Mouse (Mus musculus): ENCODE measurements at regions not wholly inside any gene's neighbourhood (a gene's known extent, or its start where the extent isn't known, plus 50 kb on each side); places are given as distances from the start of the nearest gene placed in this dataset.
"Not testable (repeated sequence)": the region's sequence is repeated elsewhere in the genome, so short reads cannot be mapped to it uniquely, and the experiment has no call there.

DNA sequence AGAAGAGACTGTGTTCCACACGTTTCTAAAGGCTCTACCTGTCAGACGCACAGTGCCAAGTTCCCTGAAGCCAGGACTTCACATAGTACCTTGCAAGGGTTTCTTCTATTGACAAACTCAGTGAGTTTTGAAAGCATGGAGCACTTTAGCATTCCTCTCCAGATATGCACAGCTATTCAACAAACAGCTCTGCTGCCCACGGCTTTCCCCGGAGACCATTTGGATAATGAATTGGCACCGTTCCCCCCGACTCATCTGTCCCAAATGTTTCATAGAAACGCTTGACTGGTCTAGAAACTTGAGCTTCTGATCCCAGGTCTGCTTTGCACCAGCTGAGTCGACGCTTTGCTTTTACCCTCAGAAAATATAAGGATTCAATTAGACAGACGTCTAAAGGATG lies 162.2 kb upstream of the St6galnac5 start:
- no peak for ATAC-seq (replicated peaks; ENCODE audit: poor library complexity)

DNA sequence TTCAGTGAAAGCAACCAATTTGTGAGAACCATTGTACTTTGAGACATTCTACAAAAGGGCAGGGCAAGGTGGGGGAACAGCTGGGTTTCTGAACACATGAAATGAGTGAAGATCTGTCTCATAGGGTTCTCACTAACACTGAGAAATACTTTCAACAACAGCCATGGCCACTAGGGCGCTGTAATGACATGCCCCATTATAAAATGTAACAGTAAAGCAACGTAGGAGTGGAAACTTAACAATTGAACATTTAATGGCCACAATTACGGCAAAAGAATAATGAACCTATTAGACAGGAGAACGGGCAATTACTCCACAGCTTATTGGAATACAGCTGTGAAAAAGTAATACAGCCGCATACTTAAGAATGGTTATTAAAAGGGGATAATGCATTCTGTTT lies 158.9 kb upstream of the St6galnac5 start:
- no peak for ATAC-seq (replicated peaks; ENCODE audit: poor library complexity)

DNA sequence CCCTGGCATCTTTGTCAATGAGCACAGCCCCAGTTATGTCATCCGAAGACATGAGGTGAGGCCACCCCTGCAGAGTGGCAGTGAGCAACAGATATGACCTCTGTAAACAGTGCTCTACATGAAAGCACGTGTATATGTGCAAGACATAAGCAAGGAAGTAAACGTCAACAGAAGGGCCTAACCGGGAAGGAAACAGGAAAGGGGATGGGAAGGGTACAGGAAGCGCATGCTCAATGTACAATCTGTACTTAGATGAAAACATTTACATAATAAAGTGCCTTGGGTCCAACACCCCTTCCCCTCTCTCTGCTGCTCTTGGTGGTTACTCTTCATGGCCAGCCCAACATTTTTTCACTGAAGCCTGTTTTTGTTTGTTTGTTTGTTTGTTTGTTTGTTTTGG lies 143.3 kb upstream of the St6galnac5 start:
- ATAC-seq (replicated peaks; ENCODE audit: poor library complexity), result no peak

DNA sequence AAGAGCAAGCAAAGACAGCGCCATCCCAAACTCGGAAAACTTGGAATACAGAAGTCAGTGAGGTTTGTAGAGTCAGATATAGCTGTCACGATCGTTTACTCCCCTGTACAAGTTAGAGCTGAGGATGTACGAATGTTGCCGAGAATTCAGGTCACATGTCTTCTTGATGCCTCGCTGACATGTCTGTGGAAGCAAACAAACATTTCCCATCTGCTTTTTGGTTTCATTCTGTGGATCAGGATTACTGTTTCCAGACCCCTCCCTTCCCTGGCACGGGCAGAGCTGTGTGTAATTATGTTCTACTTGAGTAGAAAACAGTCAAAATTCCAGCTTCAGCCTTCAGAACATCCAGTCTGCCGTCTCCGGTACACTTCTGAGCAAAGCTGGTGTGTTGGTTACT lies 139.9 kb upstream of the St6galnac5 start:
- ATAC-seq (replicated peaks; ENCODE audit: poor library complexity), result no peak

DNA sequence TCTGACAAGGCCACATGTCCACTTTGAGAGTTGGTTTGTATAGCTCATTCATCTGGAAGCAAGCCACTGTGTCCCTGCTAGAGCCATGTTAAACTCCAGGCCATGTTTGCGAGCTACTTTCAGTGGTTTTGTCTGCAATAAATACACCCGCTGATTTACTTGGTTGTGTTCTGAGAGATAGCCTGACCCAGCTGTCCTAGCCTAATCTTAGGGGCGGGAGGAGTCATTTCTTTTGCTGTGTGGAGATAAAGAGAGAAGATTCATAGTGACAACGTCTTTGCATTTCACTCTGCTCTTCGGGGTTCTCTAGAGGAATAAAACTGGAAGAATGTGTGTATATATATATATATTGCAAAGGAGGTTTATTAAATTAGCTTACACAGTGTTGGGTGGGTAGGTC lies 137.1 kb upstream of the St6galnac5 start:
- ATAC-seq (replicated peaks; ENCODE audit: poor library complexity), result peak; percentile 66

DNA sequence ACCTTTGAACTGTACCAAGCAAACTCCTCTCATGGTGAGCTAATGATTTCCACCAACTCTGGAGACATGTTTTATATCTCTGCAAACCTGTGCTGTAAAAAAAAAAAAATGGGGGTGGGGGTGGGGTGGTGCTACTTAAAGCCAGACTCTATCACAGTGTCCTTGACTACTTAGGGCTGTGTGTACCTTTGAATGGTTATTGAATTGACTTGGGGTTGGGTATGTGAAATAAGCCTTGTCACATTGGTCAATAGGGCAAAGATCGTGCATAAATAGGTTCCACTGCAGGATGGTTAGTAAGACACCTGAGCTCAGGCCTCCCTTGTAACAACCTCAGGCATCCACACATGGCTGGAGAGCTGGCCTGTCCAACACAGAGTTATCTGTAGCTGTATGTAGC lies 136.6 kb upstream of the St6galnac5 start:
- ATAC-seq (replicated peaks; ENCODE audit: poor library complexity), result no peak

DNA sequence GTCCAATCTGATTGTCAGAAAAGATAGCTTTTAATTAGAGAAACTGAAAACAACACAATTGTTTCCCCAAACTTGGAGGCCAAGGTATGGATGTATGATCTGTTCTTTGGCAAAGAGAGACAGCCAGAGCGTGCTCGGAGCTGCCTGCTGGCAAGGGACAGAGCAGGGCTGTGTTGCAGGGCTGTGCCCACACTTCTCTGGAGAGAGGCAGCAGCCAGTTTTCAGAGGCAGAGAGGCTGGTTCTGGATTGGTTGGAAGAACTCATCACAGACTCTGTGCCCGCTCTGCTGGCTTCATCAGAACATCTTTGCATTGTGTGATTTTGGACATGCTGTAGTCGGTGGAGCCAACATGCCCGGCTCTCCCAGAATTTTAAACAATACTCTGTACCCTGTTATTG lies 123.5 kb upstream of the St6galnac5 start:
- ATAC-seq (replicated peaks; ENCODE audit: poor library complexity), result no peak

DNA sequence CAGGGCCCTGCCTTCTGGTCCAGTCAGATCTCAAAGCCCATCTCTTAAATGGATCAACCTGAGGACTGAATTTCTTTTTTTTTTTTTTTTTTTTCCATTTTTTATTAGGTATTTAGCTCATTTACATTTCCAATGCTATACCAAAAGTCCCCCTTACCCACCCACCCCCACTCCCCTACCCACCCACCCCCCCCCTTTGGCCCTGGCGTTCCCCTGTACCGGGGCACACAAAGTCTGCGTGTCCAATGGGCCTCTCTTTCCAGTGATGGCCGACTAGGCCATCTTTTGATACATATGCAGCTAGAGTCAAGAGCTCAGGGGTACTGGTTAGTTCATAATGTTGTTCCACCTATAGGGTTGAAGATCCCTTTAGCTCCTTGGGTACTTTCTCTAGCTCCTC lies 108.5 kb upstream of the St6galnac5 start:
- not testable (repeated sequence) for ATAC-seq (replicated peaks; ENCODE audit: poor library complexity)

DNA sequence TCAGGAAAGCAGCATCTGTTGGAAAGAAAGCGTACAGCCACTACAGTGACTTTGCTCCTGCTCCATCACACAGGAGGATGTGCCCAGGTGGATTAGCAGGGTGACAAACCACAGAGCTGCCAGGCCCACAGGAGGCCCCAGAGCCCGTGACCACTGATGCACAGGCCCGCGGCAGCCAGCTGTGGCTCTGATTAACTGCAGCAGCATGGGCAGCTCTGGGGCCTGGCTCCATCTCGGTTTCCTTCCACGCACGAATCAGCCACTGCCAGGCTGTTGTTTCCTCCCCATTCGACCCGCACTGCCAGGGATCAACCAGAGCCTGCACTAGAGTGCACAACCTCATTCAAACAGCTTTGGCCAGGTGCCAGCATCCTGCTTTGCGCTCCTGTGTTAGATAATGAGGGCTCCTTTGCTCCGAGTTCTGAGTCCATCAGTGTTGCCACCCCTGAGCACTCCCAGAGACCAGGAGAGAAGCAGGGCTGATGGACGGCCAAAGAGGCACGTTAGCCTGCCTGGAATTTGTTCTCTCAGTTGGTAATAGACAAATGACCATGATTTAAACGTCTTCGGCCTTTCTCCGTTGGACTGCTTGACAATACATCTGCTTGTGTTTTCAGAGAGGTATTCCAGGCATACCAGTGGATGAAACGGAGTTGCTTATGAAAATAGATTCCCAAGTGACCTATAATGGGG lies 103.2 kb upstream of the St6galnac5 start:
- no peak for ATAC-seq (replicated peaks; ENCODE audit: poor library complexity)

DNA sequence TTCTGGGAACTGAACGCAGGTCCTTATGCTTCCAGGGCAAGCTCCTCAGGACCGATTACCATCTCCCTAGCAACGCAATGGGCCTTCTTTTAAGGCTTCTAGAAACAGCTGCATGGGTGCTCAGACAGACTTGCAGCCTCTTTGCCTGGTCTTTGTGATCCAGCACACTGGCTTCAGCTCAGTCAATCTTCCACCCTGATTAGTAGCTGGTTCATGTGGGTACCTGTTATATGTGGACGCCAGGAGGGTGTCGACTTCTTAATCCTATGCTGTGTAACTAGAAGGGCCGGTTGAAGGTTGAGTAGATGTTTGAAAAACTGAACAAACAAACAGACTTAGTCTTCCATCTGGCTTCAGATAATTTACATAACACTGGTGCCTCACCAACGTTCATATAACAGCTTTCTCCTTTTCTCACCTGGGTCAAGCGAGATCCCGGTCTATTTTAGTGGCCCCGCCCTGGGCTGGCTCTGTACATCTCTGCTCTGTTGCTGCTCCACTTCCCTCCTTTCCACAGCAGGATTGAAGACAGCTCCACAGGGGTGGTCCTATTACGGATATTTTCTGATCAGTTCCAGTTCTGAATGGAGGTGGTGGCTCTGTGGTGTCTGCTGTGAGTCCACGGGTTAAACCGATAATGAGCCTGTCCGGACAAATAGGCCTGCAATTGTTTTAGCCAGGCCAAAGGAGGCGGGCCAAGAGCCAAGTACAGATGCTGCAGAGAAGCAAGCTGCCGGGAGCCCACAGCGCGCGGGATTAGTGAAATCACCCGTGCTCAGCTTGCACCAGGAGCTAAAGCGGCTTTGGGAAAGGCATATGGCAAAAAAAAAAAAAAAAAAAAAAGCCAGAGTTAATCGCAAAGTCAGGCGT lies 102.4 kb upstream of the St6galnac5 start:
- no peak for ATAC-seq (replicated peaks; ENCODE audit: poor library complexity)

DNA sequence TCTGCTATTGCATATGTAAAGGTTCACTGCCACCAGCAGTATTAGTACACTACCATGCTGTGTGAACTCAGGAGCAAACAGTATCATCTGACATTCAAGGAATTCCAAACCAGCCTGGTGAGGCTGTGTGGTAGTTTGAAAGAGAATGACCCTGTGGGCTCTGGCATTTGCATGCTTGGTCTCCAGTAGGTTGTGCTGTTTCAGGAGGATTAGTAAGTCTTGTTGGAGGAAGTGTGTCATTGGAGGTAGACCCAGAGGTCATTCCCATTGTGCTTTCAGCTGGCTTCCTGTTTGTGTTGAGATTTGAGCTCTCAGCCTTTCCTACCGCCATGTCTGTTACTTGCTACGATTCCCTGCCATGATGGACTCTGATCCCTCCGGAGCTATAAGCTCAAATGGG lies 98.3 kb upstream of the St6galnac5 start:
- no peak for ATAC-seq (replicated peaks; ENCODE audit: poor library complexity)

DNA sequence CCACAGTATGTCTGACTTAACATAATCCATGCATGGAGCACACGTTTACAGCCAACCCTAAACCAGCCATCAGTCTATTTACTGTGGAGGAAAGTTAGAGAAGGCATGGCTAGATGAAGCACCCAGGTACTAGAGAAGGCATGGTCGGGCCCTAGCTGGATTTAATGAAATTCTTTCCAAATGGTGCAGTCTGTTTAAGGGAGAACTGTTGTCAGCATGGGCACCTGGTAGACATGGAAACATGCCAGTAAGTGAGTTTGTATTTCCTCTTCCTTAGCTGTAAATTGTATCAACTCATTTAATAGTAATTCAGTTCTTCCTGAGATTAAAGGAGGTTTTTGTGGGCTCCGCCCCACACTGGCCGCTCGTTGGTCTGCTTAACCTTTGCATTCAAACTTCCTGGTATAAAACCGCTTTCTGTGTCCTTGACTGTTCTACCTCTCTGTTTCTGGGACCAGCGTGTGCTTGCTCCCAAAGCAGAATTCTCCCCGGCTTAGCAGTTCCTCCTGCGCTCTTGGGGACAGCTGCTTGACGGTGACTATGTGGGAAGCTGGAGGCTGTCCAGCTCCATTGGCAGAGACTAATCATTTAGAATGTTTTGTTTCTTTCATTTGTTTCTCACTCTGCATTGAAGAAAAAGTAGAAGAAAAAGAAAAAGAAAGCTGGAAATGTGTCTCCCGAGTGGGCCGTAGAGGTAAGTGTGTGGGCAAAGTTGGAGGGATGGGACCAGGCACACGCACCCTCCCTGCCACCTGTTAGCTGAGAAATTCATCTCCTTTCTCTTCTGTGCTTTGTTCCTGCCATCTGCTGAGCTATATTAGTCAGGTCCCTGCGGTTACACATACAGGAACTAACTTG lies 96.0 kb upstream of the St6galnac5 start:
- ATAC-seq (replicated peaks; ENCODE audit: poor library complexity), result peak; percentile 63

DNA sequence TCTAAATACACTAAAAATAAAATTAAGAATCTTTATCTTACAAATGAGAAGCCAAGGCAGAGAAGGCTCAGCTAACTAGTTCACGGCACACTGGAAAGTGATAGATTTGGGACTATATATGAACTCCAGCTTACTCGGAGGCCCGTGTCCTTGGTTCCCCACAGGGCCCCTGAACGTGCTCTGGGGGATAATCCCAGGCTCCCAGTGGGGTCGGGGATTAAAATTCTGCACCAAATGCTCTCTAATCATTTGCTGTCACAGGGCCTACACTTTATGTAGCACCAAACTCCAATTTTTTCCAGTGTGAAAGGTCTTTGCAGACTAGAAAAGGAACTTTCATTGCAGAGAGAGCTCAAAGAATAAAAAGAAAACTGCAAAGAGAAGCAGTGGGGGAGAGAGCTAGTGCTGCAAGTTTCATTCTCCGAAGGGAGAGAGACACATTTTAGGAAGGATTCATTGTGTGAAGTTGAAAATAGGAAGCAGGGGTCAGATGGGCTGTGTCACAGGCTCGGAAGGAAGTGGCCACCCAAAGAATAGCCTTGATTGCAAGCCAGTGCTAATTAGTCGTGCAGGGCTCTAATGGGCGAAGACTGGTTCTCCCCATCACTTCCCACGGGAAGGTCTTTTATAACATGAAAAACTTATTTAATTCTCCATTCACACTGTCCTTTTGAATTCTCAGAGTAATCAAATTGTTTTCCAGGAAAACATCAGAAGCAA lies 90.3 kb upstream of the St6galnac5 start:
- no peak for ATAC-seq (replicated peaks; ENCODE audit: poor library complexity)

DNA sequence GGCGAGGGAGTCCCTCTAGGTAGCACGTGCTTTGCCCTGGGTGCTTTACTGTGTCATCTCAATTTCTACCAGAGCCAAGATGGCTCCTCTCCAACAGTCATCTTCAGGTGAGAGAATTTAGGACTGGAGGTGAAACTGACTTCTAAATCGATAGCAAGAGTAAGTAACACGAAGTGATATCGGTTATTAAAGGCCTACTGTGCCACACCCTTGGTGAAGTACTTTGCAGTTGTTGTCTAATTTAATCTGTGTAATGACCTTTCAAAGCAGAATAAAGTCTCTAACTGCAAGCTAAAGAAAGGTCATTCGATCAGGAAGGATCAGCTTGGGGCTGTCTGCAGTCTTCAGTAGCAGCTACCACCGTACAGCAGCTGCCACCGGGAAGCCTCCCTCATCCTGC lies 89.5 kb upstream of the St6galnac5 start:
- no peak for ATAC-seq (replicated peaks; ENCODE audit: poor library complexity)

DNA sequence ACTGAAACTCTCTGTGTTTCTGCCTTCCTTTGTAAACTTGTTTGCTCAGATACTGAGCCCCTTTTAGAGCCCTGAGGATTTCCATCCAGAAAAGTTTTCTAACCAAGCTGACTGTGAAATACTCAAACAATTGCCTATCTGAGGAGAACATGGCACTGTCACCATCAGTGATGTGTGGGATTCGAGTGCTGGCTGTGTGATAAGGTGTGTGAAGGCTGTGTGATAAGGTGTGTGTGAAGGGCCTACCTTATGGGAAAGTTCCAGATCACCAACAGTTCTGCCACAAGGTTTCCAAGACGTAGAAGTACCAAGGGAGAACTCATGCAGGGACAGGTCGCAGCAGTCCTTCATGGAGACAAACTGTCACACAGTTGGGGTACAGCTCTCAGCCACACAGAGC lies 89.1 kb upstream of the St6galnac5 start:
- ATAC-seq (replicated peaks; ENCODE audit: poor library complexity), result peak; percentile 86

DNA sequence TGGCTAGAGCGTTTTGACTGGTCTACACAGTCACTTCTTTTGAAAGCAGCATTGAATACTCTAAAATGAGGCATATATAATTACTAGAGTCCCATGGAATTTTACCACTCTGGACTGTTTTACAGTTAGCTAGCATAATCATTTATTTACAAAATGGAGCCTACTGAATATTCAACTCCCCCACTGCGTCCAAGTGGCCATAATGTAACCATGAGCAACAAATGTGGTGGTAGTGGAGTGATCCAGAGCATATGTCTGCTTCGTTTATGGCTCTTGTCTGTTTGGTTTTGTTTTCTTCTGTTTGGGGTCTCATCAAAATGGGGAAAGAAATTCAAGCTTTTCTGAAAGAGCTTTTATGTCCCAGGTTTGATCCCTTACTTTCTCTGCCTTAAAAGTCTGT lies 83.8 kb upstream of the St6galnac5 start:
- ATAC-seq (replicated peaks; ENCODE audit: poor library complexity), result no peak

DNA sequence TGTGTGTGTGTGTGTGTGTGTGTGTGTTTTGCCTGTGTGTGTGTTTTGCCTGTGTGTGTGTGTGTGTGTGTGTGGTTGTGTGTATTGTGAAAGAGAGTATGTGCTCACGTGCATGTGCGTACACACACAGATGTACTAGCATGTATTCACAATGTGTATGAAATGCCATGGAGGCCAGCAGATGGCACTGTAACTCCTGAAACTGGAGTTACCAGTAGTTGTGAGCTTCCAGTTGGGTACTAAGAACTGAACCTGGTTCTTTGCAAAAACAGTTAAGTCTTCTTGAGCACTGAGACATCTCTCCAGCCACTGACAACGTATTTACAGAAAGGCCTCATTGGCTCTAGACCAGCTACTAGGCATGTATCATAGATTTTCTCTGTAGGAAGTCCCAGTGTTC lies 71.1 kb upstream of the St6galnac5 start:
- ATAC-seq (replicated peaks; ENCODE audit: poor library complexity), result no peak

DNA sequence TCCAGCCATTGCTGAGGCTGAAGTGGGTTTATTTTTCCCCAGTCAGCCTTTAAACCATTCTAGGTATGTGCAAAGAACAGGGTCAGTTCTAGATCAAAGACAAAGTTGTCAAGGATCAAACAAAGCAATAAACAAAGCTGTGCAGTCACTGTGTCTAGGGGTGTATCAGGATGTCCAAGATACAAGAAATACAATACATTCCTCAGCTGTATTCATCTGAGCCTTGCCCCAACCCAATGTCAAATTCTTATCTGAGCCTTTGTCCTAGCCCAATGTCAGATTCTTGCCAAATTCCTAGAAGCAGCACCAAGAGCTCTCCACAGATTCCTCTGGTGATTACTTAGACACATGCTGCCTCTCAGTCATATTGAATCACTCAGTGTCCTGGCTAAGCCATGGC lies 69.5 kb upstream of the St6galnac5 start:
- no peak for ATAC-seq (replicated peaks; ENCODE audit: poor library complexity)

DNA sequence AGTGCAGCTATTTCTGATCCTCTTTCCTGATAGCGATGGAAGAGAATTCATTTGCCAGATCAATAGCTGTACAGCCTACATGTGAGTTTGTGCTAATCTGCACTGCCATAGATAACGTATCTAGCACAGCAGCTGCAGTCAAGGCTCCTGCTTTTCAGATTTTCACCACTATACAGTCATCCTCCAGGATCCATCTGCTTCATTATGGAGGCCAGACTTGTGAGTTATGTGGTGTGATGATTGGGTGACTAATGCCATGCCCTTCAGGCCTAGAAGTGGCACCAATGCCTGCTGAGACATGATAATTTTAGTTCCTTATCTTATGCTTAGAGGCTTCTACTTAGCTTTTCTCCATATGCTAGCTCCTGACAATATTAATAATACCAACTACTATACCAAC lies 63.3 kb upstream of the St6galnac5 start:
- ATAC-seq (replicated peaks; ENCODE audit: poor library complexity), result peak; percentile 65

DNA sequence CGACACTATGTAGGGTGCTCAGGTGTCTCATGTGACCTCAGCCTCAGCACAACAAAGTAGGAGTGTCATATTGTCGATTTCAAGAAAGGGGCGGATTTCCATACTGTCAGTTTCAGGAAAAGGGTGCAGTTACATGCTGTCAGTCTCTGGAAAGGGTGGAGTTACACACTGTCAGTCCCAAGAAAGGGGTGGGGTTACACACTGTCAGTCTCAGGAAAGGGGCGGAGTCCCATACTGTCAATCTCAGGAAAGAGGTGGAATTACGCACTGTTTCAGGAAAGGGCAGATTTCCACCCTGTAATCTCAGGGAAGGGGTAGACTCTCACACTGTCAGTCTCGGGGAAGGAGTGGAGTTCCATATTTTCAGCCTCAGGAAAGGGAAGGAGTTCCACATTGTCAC lies 51.9 kb upstream of the St6galnac5 start:
- ATAC-seq (replicated peaks; ENCODE audit: poor library complexity), result no peak
